Mouse (Mus musculus): Measurements from ENCODE around the gene Tnip1.

- TF ChIP-seq CTCF (IDR thresholded peaks at IDR 0.05): no peak
- no peak for TF ChIP-seq EP300 (IDR thresholded peaks at IDR 0.05)
Measured at GRCm38 (mm10) chr11:54917461-54917860, 45.3 kb downstream of the Tnip1 start.

All from lung, postnatal 0 days (tissue).